Mouse (Mus musculus) erythroblast, embryonic 14.5 days (primary cell): Measurements from ENCODE around the gene Pced1b. TPM values are rescaled to one million over a fixed set of nuclear protein-coding genes. Genes with fewer than 3 reads are reported as not detected.

Source experiments
- H3K27me3 ChIP-seq: 2 replicates; pipeline ENCODE4 v1.6.1; 2012; ENCODE audit warnings: inconsistent platforms; ENCODE audit not compliant: control insufficient read depth
- H3K36me3 ChIP-seq: 2 replicates; pipeline ENCODE4 v1.6.1; 2012; ENCODE audit warnings: mild to moderate bottlenecking, inconsistent platforms; ENCODE audit not compliant: control insufficient read depth
- H3K4me1 ChIP-seq: 2 replicates; pipeline ENCODE4 v1.6.1; 2012; ENCODE audit warnings: inconsistent platforms; ENCODE audit not compliant: control insufficient read depth
- H3K4me3 ChIP-seq: replicated peaks from 2 replicates; pipeline ENCODE3; 2012; ENCODE audit warnings: moderate library complexity, mild to moderate bottlenecking, inconsistent platforms
- H3K9me3 ChIP-seq: 2 replicates; pipeline ENCODE4 v1.6.1; 2012; ENCODE audit warnings: low read length, inconsistent platforms, mixed read lengths; ENCODE audit not compliant: control insufficient read depth
- GATA1 ChIP-seq: IDR thresholded peaks from 2 replicates; pipeline ENCODE4 v1.6.1; 2012; ENCODE audit warnings: low read length, inconsistent platforms, mixed read lengths
- TAL1 ChIP-seq: IDR thresholded peaks from 3 replicates; pipeline ENCODE4 v1.6.1; 2012; ENCODE audit warnings: low read length, inconsistent platforms, mixed read lengths
- polyA plus RNA-seq: library from polyadenylated mRNA; stranded (reverse); fragments of >175 nt; gene quantifications from 2 replicates; pipeline ENCODE4 v1.2.3, GENCODE M21; 2012

Gene Pced1b
- polyA plus RNA-seq, 1 experiment = 1.2 TPM

- Histone ChIP-seq H3K9me3 (no peaks in the 10 kb centered on the region), H3K4me1 (no peaks in the 10 kb centered on the region), H3K27me3 (no peaks in the 10 kb centered on the region), H3K36me3 (no peaks in the 10 kb centered on the region), H3K4me3 (no peak overlapping the region)
- no peak for TF ChIP-seq TAL1
- TF ChIP-seq GATA1 = no peak
These were observed 33.2 kb downstream of the Pced1b start for GRCm38 (mm10) chr15:97280131-97280530.

- TF ChIP-seq GATA1 (no peak), TAL1 (no peak)
- H3K36me3 ChIP-seq = no peaks in the 10 kb centered on the region
- no peaks in the 10 kb centered on the region for H3K4me1 ChIP-seq
- H3K9me3 ChIP-seq = no peaks in the 10 kb centered on the region
- no peak overlapping the region for H3K4me3 ChIP-seq
- H3K27me3 ChIP-seq = no peaks in the 10 kb centered on the region
These were observed 33.9 kb downstream of the Pced1b start for GRCm38 (mm10) chr15:97280776-97281175.

GRCm38 (mm10) chr15:97281712-97282571 is 35.0 kb downstream of the Pced1b start:
- Histone ChIP-seq H3K4me1 (no peaks in the 10 kb centered on the region), H3K4me3 (no peak overlapping the region), H3K9me3 (no peaks in the 10 kb centered on the region), H3K27me3 (no peaks in the 10 kb centered on the region), H3K36me3 (no peaks in the 10 kb centered on the region)
- TF ChIP-seq GATA1 = no peak
- no peak for TF ChIP-seq TAL1

- Histone ChIP-seq H3K4me1 (no peaks in the 10 kb centered on the region), H3K36me3 (no peaks in the 10 kb centered on the region), H3K27me3 (no peaks in the 10 kb centered on the region), H3K9me3 (no peaks in the 10 kb centered on the region), H3K4me3 (no peak overlapping the region)
- TF ChIP-seq GATA1 = no peak
- no peak for TF ChIP-seq TAL1
These were observed 35.6 kb downstream of the Pced1b start for GRCm38 (mm10) chr15:97282572-97282881.

- Histone ChIP-seq H3K27me3 (no peaks in the 10 kb centered on the region), H3K9me3 (no peaks in the 10 kb centered on the region), H3K4me1 (no peaks in the 10 kb centered on the region), H3K4me3 (no peak overlapping the region), H3K36me3 (no peaks in the 10 kb centered on the region)
- TF ChIP-seq GATA1 = no peak
- no peak for TF ChIP-seq TAL1
These were observed 37.3 kb downstream of the Pced1b start for GRCm38 (mm10) chr15:97284201-97284600.

GRCm38 (mm10) chr15:97285665-97286212 is 38.8 kb downstream of the Pced1b start:
- Histone ChIP-seq H3K4me1 (no peaks in the 10 kb centered on the region), H3K9me3 (no peaks in the 10 kb centered on the region), H3K27me3 (no peaks in the 10 kb centered on the region), H3K4me3 (no peak overlapping the region), H3K36me3 (no peaks in the 10 kb centered on the region)
- TF ChIP-seq GATA1 (no peak), TAL1 (no peak)

- H3K9me3 ChIP-seq = no peaks in the 10 kb centered on the region
- H3K36me3 ChIP-seq = no peaks in the 10 kb centered on the region
- no peak overlapping the region for H3K4me3 ChIP-seq
- no peaks in the 10 kb centered on the region for H3K27me3 ChIP-seq
- no peak for TF ChIP-seq GATA1
- no peak for TF ChIP-seq TAL1
- H3K4me1 ChIP-seq = no peaks in the 10 kb centered on the region
These were observed 39.8 kb downstream of the Pced1b start for GRCm38 (mm10) chr15:97286731-97287130.

GRCm38 (mm10) chr15:97287436-97288143 is 40.7 kb downstream of the Pced1b start:
- H3K9me3 ChIP-seq = no peaks in the 10 kb centered on the region
- H3K36me3 ChIP-seq = no peaks in the 10 kb centered on the region
- no peak for TF ChIP-seq GATA1
- no peak for TF ChIP-seq TAL1
- H3K27me3 ChIP-seq = no peaks in the 10 kb centered on the region
- no peaks in the 10 kb centered on the region for H3K4me1 ChIP-seq
- no peak overlapping the region for H3K4me3 ChIP-seq

- Histone ChIP-seq H3K27me3 (no peaks in the 10 kb centered on the region), H3K4me3 (no peak overlapping the region), H3K4me1 (no peaks in the 10 kb centered on the region), H3K36me3 (no peaks in the 10 kb centered on the region), H3K9me3 (no peaks in the 10 kb centered on the region)
- no peak for TF ChIP-seq GATA1
These were observed 41.8 kb downstream of the Pced1b start for GRCm38 (mm10) chr15:97288690-97289089.
